Mouse (Mus musculus) forebrain, embryonic 11.5 days (tissue): ENCODE results near the gene Hyou1. TPM values are rescaled to one million over a fixed set of nuclear protein-coding genes. Genes with fewer than 3 reads are reported as not detected.

Source experiments
- ATAC-seq: fragments of 200-750 bp; cut with Nextera tagmentation; replicated peaks from 2 replicates; pipeline ENCODE4 v1.8.0; 2017; ENCODE audit warnings: moderate TSS enrichment; ENCODE audit not compliant: low FRiP score
- DNase-seq: peaks from one replicate; pipeline ENCODE4 v3.0.0-alpha.2; 2017; ENCODE audit warnings: low spot score
- H3K27ac ChIP-seq: fragments of 300-500 bp; sonication (generic); 2 replicates; pipeline ENCODE4 v1.5.1; 2014; ENCODE audit warnings: low read depth, low read length
- H3K27me3 ChIP-seq: fragments of 300-500 bp; sonication (generic); 2 replicates; pipeline ENCODE4 v1.6.1; 2014; ENCODE audit warnings: mild to moderate bottlenecking, low read length, mixed read lengths; ENCODE audit not compliant: control insufficient read depth, insufficient read depth
- H3K36me3 ChIP-seq: fragments of 300-500 bp; sonication (generic); 2 replicates; pipeline ENCODE4 v1.6.1; 2014; ENCODE audit warnings: mild to moderate bottlenecking, low read length, moderate library complexity, mixed read lengths; ENCODE audit not compliant: control insufficient read depth, insufficient read depth
- H3K4me1 ChIP-seq: fragments of 300-500 bp; sonication (generic); replicated peaks from 2 replicates; pipeline ENCODE4 v1.6.1; 2014; ENCODE audit warnings: low read length, mixed read lengths; ENCODE audit not compliant: control insufficient read depth, insufficient read depth
- H3K4me2 ChIP-seq: fragments of 300-500 bp; sonication (generic); 2 replicates; pipeline ENCODE4 v1.6.1; 2014; ENCODE audit warnings: low read depth, mild to moderate bottlenecking, low read length, moderate library complexity, mixed read lengths; ENCODE audit not compliant: severe bottlenecking
- H3K4me3 ChIP-seq: fragments of 300-500 bp; sonication (generic); 2 replicates; pipeline ENCODE4 v1.5.1; 2014; ENCODE audit warnings: low read depth, low read length
- H3K9ac ChIP-seq: fragments of 300-500 bp; sonication (generic); 2 replicates; pipeline ENCODE4 v1.6.1; 2014; ENCODE audit warnings: low read length
- H3K9me3 ChIP-seq: fragments of 300-500 bp; sonication (generic); 2 replicates; pipeline ENCODE4 v1.6.1; 2016; ENCODE audit warnings: low read length, mixed read lengths; ENCODE audit not compliant: control insufficient read depth
- WGBS: fragments of 180-500 bp; shearing (Covaris S2); extraction: QIAGEN DNeasy Blood & Tissue Kit; methylation state at CpG from one replicate; pipeline ENCODE4 v1.1.7; 2014; 5-methylcytosine and 5-hydroxymethylcytosine counted together
- polyA plus RNA-seq: library from polyadenylated mRNA; unstranded; fragments of >200 nt; fragmentation: Nextera tagmentation; extraction: Ambion mirVana; gene quantifications from 2 replicates; pipeline ENCODE4 v1.2.1, GENCODE M21; 2014

Gene Hyou1
- polyA plus RNA-seq, 1 experiment from 2014 or later = 32.5 TPM

DNA sequence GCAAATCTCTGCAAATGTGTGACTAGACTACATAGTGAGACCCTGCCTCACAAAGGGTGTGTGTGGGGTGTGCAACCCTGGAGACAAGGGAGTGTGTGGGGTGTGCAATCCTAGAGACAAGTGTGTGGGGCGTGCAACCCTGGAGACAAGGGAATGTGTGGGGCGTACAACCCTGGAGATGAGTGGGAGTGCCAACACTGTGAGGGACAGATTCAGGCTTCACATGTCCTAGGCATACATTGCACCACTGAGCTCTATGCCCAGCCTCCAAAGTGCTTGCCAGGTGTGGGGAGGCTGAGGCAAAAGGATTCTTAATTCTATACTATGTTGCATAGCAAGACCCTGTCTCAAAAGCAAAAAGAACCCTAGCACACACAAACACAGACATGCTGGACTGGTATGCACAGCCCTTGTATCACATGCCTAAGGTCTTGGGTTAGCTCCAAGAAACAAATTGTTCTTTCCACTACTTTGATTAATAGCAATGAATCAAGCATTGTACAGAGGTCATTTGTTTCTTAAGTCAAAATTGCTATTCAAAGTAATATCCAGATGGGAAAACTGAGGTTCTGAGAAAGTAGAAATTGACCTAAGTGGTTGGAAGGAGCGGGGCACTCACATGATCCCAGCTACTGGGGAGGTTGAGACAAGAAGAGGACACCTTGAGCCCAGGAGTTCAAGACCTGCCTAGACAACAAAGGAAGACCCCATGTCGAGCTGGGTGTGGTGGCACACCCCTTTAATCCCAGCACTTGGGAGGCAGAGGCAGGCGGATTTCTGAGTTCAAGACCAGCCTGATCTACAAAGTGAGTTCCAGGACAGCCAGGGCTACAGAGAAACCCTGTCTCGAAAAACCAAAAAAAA is 33.5 kb upstream of the Hyou1 start:
- Histone ChIP-seq H3K4me3 (no peak overlapping the region), H3K36me3 (peaks cover 12% of the 10 kb centered on the region; the same call in 1 of the 2 replicates), H3K4me1 (peaks cover 8% of the 10 kb centered on the region; the same call in 1 of the 2 replicates), H3K27me3 (no peaks in the 10 kb centered on the region), H3K9ac (no peak overlapping the region), H3K4me2 (no peak overlapping the region), H3K27ac (no peak overlapping the region), H3K9me3 (no peaks in the 10 kb centered on the region; the same call in 1 of the 2 replicates)
- 88% methylated on average over 6 of the region's 6 CpGs for WGBS
- ATAC-seq = no peak
- DNase-seq = no peak

DNA sequence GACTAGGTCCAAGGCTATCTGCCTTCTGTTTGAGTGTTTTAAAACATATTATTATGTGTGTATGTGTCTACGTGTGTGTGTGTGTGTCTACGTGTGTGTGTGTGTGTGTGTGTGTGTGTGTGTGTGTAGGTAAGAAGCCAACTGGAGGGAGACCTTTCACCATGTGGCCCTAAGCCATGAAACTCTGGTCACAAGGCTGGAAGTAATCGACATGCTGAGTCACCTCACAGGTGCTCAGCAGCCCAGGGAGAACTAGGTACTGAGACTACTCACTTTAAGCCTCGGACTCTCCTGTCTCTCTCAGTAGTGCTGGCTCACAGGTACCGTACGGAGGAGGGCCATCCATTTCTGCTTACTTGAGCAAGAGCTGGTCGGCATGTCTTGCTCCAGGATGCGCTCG is 32.1 kb upstream of the Hyou1 start:
- Histone ChIP-seq H3K27me3 (no peaks in the 10 kb centered on the region), H3K4me1 (peaks cover 8% of the 10 kb centered on the region; the same call in 1 of the 2 replicates), H3K4me3 (no peak overlapping the region), H3K4me2 (no peak overlapping the region), H3K36me3 (peaks cover 15% of the 10 kb centered on the region; the same call in 1 of the 2 replicates), H3K9ac (no peak overlapping the region), H3K9me3 (no peaks in the 10 kb centered on the region; the same call in 1 of the 2 replicates), H3K27ac (no peak overlapping the region)
- ATAC-seq (no peak), DNase-seq (no peak)
- whole genome bisulfite sequencing = 95% methylated on average over 9 of the region's 9 CpGs

DNA sequence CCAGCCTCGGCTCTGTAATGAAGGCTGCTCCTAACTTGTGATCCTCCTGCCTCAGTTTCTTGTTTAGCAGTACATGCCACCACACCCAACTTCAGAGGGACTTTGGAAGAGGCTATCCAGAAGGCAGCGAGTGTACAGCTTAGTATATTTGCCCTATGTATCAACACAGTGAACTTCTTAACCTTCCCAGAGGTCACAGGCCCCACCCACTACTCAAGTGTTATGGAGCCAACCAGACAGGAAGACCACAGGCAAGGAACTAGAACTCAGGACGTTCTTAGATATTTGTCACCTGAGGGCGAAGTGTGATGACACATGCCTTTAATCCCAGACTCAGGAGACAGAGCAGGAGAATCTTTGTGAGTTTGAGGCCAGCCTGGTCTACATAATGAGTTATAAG is 31.7 kb upstream of the Hyou1 start:
- Histone ChIP-seq H3K4me1 (peaks cover 6% of the 10 kb centered on the region; the same call in 1 of the 2 replicates), H3K36me3 (peaks cover 16% of the 10 kb centered on the region; the same call in 1 of the 2 replicates), H3K27ac (no peak overlapping the region), H3K27me3 (no peaks in the 10 kb centered on the region), H3K4me2 (no peak overlapping the region), H3K4me3 (no peak overlapping the region), H3K9ac (no peak overlapping the region), H3K9me3 (no peaks in the 10 kb centered on the region; the same call in 1 of the 2 replicates)
- DNase-seq (no peak), ATAC-seq (no peak)
- WGBS = 88% methylated on average over 4 of the region's 4 CpGs

DNA sequence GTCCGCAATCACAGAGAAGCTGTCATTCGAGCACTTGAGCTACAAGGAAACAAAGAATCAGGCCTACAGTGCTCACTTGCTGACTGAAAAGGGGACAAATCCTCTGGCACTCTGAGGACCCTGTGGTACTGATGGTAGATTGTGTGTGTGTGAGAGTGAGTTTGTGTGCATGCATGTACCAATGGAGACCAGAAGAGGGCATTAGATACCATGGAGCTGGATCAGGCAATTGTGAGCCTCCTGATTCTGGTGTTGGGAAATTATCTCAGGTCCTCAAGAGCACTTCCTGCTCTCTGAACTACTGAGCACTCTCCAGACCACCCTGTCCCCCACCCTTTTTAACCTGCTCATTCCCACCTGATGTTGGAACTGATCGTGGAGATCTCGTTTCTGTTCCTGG is 30.7 kb upstream of the Hyou1 start:
- H3K36me3 ChIP-seq = peaks cover 20% of the 10 kb centered on the region; the same call in 1 of the 2 replicates
- no peaks in the 10 kb centered on the region for H3K27me3 ChIP-seq
- ATAC-seq = no peak
- H3K4me2 ChIP-seq = no peak overlapping the region
- no peak overlapping the region for H3K27ac ChIP-seq
- no peaks in the 10 kb centered on the region; the same call in 1 of the 2 replicates for H3K4me1 ChIP-seq
- H3K9ac ChIP-seq = no peak overlapping the region
- H3K9me3 ChIP-seq = no peaks in the 10 kb centered on the region; the same call in 1 of the 2 replicates
- H3K4me3 ChIP-seq = no peak overlapping the region
- 95% methylated on average over 4 of the region's 4 CpGs for WGBS
- DNase-seq = no peak

DNA sequence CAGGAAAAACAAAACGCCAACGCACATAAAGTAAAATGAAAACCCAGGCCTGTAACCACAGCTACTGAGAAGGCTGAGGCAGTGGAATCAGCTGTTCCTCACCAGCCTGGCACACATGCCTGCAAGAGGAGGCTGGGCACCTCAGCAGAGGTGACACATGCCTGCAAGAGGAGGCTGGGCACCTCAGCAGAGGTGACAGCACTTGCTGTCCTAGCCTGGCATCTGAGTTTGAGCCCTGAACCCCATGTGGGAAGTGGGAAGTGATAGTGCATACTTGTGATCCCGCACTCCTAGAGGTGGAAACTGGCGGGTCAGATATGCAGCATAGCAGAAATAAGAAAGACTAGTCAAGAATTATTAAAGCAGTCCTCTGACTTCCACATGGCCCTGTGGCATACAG is 27.9 kb upstream of the Hyou1 start:
- 91% methylated on average over 4 of the region's 4 CpGs for WGBS
- DNase-seq (no peak), ATAC-seq (no peak)
- Histone ChIP-seq H3K4me2 (no peak overlapping the region), H3K4me1 (no peaks in the 10 kb centered on the region), H3K27ac (no peak overlapping the region), H3K9me3 (no peaks in the 10 kb centered on the region; the same call in 1 of the 2 replicates), H3K9ac (no peak overlapping the region), H3K4me3 (no peak overlapping the region), H3K27me3 (no peaks in the 10 kb centered on the region), H3K36me3 (peaks cover 35% of the 10 kb centered on the region)

DNA sequence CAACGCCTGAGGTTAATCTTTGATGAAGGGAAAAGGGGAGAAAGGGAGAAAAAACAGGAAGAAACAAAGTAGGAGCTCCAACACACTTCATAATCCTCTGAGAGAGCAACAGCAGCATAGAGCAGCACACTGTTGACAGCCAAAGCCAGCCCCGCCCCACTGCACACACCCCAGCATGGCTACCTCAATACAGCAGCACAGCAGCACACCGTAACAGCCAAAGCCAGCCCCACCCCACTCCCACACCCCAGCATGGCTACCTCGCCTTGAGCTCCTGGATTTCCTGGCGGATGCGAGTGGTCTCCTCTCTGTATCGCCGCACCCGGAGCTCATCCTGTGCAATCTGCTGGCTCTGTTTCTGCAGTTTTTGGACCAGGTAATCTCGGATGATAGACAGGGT is 27.0 kb upstream of the Hyou1 start:
- no peak overlapping the region for H3K9ac ChIP-seq
- ATAC-seq = no peak
- H3K4me3 ChIP-seq = no peak overlapping the region
- whole genome bisulfite sequencing = 93% methylated on average over 10 of the region's 10 CpGs
- H3K4me2 ChIP-seq = no peak overlapping the region
- H3K27ac ChIP-seq = no peak overlapping the region
- H3K36me3 ChIP-seq = peaks cover 36% of the 10 kb centered on the region
- H3K4me1 ChIP-seq = no peaks in the 10 kb centered on the region
- no peaks in the 10 kb centered on the region; the same call in 1 of the 2 replicates for H3K9me3 ChIP-seq
- no peak for DNase-seq
- no peaks in the 10 kb centered on the region for H3K27me3 ChIP-seq

DNA sequence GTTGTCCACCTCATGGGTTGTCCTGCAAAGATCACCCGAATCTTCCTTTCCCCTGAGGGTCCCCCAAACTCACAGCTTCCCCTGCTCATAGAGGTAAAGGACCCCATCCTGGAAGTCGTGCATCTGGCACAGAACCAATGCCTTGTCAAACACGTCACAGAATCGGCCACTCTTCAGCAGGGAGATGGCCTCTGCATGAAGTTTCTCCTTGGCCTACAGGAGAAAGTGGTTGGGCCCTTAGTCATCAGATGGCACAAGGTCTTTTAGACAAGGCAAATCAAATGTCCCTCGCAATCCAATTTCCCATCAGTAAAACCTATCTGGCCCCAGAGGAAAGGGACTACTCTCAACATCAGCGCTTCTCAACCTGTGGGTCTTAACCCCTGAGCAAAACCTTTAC is 26.1 kb upstream of the Hyou1 start:
- no peak overlapping the region for H3K27ac ChIP-seq
- no peaks in the 10 kb centered on the region for H3K27me3 ChIP-seq
- H3K4me2 ChIP-seq = no peak overlapping the region
- no peak for ATAC-seq
- no peak overlapping the region for H3K9ac ChIP-seq
- H3K9me3 ChIP-seq = no peaks in the 10 kb centered on the region; the same call in 1 of the 2 replicates
- peaks cover 34% of the 10 kb centered on the region for H3K36me3 ChIP-seq
- 94% methylated on average over 6 of the region's 6 CpGs for WGBS
- no peaks in the 10 kb centered on the region for H3K4me1 ChIP-seq
- no peak overlapping the region for H3K4me3 ChIP-seq
- no peak for DNase-seq

DNA sequence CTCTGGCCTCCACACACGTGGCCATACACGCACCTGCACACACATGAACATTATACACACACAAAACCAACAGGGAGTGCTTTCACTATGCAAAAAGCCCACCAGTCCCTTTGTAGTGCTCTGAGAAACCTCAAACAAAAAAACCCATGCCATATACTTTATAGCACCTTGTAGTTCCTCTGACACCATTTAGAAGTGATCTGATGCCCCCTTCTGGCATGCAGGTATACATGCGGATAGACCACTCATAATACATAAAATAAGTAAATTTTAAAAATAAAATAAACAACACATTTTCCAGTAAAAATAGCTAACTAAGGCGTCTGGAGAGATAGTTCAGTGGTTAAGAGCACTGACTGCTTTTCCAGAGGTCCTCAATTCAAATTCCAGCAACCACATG is 22.1 kb upstream of the Hyou1 start:
- Histone ChIP-seq H3K9me3 (no peaks in the 10 kb centered on the region), H3K4me2 (no peak overlapping the region), H3K27me3 (no peaks in the 10 kb centered on the region), H3K4me3 (no peak overlapping the region), H3K27ac (no peak overlapping the region), H3K36me3 (peaks cover 23% of the 10 kb centered on the region), H3K9ac (no peak overlapping the region), H3K4me1 (0 out of 2 replicates have a peak, but pooled peaks cover 2% of the 10 kb centered on the region)
- DNase-seq = no peak
- no peak for ATAC-seq
- 79% methylated on average over 4 of the region's 4 CpGs for WGBS
